Mouse (Mus musculus) neural tube, embryonic 12.5 days (tissue): ENCODE measurements around the gene Tmem132e. TPM values are rescaled to one million over a fixed set of nuclear protein-coding genes. Genes with fewer than 3 reads are reported as not detected.
A peak's percentile ranks its signal among the peaks of the same experiment; 100 is the strongest.

ENCODE experiments used
- ATAC-seq: fragments of 200-750 bp; cut with Nextera tagmentation; 2 replicates; pipeline ENCODE4 v1.8.0; 2017; ENCODE audit warnings: low read depth, mild to moderate bottlenecking, moderate TSS enrichment, moderate library complexity; ENCODE audit not compliant: low FRiP score
- H3K27ac ChIP-seq: fragments of 300-500 bp; sonication (generic); 2 replicates; pipeline ENCODE4 v1.5.1; 2016
- H3K27me3 ChIP-seq: fragments of 300-500 bp; sonication (generic); replicated peaks from 2 replicates; pipeline ENCODE4 v1.6.1; 2016; ENCODE audit warnings: mild to moderate bottlenecking
- H3K36me3 ChIP-seq: fragments of 300-500 bp; sonication (generic); 2 replicates; pipeline ENCODE4 v1.6.1; 2016; ENCODE audit warnings: mild to moderate bottlenecking
- H3K4me1 ChIP-seq: fragments of 300-500 bp; sonication (generic); 2 replicates; pipeline ENCODE4 v1.6.1; 2016
- H3K4me2 ChIP-seq: fragments of 300-500 bp; sonication (generic); replicated peaks from 2 replicates; pipeline ENCODE4 v1.6.1; 2016; ENCODE audit warnings: mild to moderate bottlenecking
- H3K4me3 ChIP-seq: fragments of 300-500 bp; sonication (generic); 2 replicates; pipeline ENCODE4 v1.5.1; 2016
- H3K9ac ChIP-seq: fragments of 300-500 bp; sonication (generic); 2 replicates; pipeline ENCODE4 v1.6.1; 2016; ENCODE audit warnings: mild to moderate bottlenecking
- H3K9me3 ChIP-seq: fragments of 300-500 bp; sonication (generic); 2 replicates; pipeline ENCODE4 v1.6.1; 2016; ENCODE audit warnings: mild to moderate bottlenecking
- WGBS: fragments of 180-500 bp; shearing (Covaris S2); methylation state at CpG from one replicate; pipeline ENCODE4 v1.1.7; 2016; 5-methylcytosine and 5-hydroxymethylcytosine counted together
- polyA plus RNA-seq: library from polyadenylated mRNA; unstranded; fragments of >200 nt; fragmentation: Nextera tagmentation; extraction: Ambion mirVana; gene quantifications from 2 replicates; pipeline ENCODE4 v1.2.1, GENCODE M21; 2016

Tmem132e gene
- polyA plus RNA-seq, 1 experiment from 2014 or later, result 8.8 TPM

DNA sequence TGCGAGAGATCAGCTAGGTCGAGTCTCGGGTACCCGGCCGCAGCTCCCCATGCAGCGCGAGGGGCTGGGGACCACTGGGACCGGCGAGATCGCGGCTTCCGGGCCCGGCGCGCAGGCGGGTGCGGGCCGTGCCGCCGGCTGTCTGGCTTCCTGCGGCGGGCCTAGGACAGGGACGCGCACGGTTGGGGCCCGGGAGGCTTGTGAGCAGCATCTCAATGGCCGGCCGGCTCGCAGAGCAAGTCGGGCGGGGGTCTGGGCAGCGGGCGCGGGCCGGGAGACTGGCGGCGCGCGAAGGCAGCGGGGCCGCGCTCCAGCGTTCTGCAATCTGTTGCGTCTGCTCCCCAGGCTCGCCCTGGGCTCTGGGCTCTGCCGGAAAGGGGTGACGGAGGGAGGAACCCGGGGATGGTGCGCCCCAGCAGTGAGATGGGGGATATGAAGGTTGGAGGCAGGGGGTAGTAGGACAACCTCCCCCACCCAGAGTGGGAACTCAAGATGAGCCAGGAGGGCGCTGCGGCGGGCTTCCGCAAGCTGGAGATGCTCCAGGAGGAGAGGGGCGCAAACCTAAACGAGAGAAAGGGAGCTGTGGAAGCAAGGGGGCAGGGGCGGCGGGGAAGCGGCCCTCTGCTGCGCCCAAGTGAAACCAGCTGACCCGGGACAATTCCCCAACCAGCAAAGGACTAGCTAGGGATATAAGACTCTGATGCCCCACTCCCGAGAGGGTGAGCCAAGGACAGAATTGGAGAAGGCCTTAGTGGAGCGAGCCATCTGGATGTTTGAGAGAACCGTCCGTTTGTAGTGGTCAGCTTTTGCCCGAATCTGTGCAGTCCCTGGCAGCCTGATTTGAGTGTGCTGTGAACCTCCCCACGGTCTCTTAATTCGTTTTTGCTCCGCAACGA is 944 bp downstream of the Tmem132e start:
- Histone ChIP-seq H3K4me1 (peaks cover 35% of the 10 kb centered on the region), H3K36me3 (no peaks in the 10 kb centered on the region), H3K27ac (no peak overlapping the region), H3K9ac (peak overlapping the region; percentile 74), H3K4me2 (peak overlapping the region; percentile 91), H3K9me3 (no peaks in the 10 kb centered on the region), H3K27me3 (peaks cover 49% of the 10 kb centered on the region), H3K4me3 (peak overlapping the region; percentile 68)
- under 1% methylated on average over 69 of the region's 69 CpGs for whole genome bisulfite sequencing
- ATAC-seq, result peak; percentile 60; the same call in 1 of the 2 replicates

DNA sequence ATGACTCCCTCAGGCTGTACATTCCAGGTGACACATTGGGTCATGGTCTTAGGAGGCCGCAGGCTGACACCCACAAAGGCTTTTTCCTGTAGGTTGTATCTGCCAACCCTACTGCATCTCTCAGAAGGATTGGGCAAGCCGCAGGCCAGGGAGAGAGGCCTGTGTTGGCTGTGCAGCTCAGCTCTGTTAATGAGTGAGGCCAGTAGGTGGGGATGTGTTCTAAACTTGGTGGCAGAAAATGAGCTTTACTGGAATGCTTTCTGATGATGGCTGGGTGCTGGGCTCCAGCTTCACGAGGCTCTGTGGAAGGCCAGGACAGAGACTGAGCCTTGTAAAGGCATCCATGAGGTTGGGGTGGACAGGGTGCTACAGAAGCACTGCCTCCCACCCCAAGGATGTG is 3.6 kb downstream of the Tmem132e start:
- peaks cover 30% of the 10 kb centered on the region for H3K27me3 ChIP-seq
- WGBS, result 66% methylated on average over 3 of the region's 3 CpGs
- H3K4me2 ChIP-seq, result peak overlapping the region; percentile 91; the same call in 1 of the 2 replicates
- no peak overlapping the region for H3K4me3 ChIP-seq
- peaks cover 32% of the 10 kb centered on the region for H3K4me1 ChIP-seq
- no peak overlapping the region for H3K9ac ChIP-seq
- no peak for ATAC-seq
- no peaks in the 10 kb centered on the region for H3K36me3 ChIP-seq
- no peaks in the 10 kb centered on the region for H3K9me3 ChIP-seq
- no peak overlapping the region for H3K27ac ChIP-seq

DNA sequence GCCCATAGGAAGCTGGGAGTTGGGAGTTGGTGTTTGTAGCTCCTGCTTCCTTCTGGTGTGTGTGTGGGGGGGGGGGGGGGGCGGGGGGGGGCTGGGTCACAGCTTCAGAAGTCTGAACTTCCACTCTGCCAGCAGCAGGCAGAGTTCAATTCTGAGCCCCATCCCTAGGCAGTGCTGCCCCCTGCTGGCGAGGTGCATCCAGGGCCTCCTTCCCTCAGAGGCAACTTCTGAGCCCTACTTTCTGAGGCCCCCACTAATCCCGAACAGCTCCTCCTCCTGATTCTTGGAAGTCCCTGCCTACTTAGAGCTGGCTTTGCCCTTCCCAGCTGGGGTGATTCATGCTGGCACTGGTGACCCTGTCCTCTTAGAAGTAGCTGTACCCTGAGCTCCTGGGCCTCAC is 10.9 kb downstream of the Tmem132e start:
- Histone ChIP-seq H3K4me2 (no peak overlapping the region), H3K27me3 (no peaks in the 10 kb centered on the region), H3K36me3 (no peaks in the 10 kb centered on the region), H3K9ac (no peak overlapping the region), H3K4me1 (peaks cover 3% of the 10 kb centered on the region; the same call in 1 of the 2 replicates), H3K27ac (no peak overlapping the region), H3K9me3 (no peaks in the 10 kb centered on the region), H3K4me3 (no peak overlapping the region)
- WGBS, result 28% methylated on average over 3 of the region's 3 CpGs
- no peak for ATAC-seq

DNA sequence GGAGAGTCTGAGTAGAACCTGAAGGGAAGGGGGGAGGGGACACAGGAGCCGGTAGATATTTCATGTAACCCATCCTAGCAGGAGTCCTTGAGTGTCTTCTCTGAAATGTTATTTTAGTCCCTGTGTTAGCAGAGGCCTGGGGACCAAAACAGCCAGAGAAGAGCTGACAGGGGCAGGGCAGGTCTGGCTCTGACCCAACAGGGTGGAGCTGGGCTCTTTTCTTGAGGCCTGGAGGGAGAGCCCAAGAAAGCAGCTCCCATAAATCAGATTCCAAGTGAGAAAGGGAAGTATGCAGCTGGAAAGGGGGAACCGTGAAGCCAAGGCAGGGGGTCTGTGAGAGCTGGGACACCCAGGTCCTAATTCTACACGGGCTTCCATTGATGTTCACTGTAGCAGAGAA is 16.9 kb downstream of the Tmem132e start:
- Histone ChIP-seq H3K9ac (no peak overlapping the region), H3K27me3 (no peaks in the 10 kb centered on the region; the same call in 1 of the 2 replicates), H3K4me2 (no peak overlapping the region), H3K4me3 (no peak overlapping the region), H3K27ac (no peak overlapping the region), H3K4me1 (peaks cover 30% of the 10 kb centered on the region), H3K9me3 (no peaks in the 10 kb centered on the region), H3K36me3 (no peaks in the 10 kb centered on the region)
- 14% methylated on average over 3 of the region's 3 CpGs for WGBS
- ATAC-seq, result no peak

DNA sequence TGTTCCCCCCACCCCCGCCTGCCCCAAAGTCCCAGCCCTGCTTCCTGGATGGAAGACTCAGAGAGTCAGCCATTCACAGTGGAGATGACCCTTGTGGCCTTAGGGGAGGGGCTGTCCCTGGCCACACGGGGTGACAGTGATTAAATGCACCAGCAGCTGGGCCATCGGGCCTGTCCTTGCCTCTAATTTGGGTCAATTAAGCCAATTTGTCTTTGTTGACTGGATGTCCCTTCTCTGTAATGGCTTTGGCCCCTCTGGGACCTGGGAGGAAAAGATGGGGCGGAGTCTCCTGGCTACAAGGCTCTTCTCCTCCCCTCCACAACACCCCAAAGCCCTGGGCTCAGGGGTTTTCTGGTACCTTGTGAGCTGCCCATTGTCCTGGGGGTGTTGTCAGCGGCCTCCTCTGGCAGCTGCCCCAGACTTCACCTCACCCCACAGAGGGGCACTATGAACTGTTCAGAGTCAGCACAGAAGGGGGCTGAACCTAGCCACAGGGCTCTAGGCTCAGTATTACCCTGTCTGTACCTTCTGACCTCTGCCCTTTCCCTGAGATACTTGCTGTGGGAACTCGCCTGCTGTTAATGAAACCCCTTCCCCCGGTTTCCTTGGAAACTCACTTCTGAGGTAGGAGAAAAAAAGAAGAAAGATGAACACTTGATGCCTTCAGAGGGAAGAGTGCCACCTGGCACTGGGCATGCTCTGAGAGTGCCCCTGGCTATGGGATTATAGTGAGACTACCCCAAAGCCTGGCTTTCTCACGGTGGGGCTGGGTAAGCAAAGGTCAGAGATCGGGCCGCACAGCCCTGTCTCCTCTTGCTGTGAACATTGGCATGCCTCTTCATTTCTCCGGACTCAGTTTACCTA is 17.9 kb downstream of the Tmem132e start:
- Histone ChIP-seq H3K9ac (no peak overlapping the region), H3K27ac (peak overlapping the region; percentile 2; the same call in 1 of the 2 replicates), H3K4me2 (peak overlapping the region; percentile 19), H3K27me3 (no peaks in the 10 kb centered on the region; the same call in 1 of the 2 replicates), H3K4me1 (peaks cover 26% of the 10 kb centered on the region), H3K36me3 (no peaks in the 10 kb centered on the region), H3K4me3 (no peak overlapping the region), H3K9me3 (no peaks in the 10 kb centered on the region)
- 14% methylated on average over 11 of the region's 11 CpGs for WGBS
- peak; percentile 53; the same call in 1 of the 2 replicates for ATAC-seq

DNA sequence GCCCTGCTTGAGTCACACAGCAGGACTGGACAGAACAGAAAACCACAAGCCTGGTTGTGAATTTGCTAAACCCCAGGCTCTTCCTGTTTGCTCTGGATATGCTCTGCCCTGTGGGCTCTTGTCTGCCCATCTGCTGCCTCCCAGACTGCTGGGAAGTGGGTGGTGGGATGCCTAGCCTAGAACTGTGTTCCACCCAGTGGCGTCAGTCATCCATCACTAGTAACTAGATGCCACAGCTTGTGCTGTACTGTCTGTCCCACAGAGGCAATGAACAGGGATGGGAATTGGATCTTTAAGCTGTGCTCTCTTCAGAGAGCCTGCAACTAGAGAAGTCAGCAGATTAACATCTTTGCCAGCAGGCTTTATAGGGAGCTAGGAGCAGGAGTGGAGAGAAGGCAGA is 23.8 kb downstream of the Tmem132e start:
- no peaks in the 10 kb centered on the region for H3K36me3 ChIP-seq
- H3K9ac ChIP-seq, result no peak overlapping the region
- H3K4me2 ChIP-seq, result no peak overlapping the region
- H3K9me3 ChIP-seq, result no peaks in the 10 kb centered on the region
- WGBS, result 61% methylated on average over 1 of the region's 1 CpGs
- peaks cover 19% of the 10 kb centered on the region; the same call in 1 of the 2 replicates for H3K4me1 ChIP-seq
- H3K27me3 ChIP-seq, result no peaks in the 10 kb centered on the region; the same call in 1 of the 2 replicates
- no peak overlapping the region for H3K4me3 ChIP-seq
- ATAC-seq, result no peak
- no peak overlapping the region for H3K27ac ChIP-seq

DNA sequence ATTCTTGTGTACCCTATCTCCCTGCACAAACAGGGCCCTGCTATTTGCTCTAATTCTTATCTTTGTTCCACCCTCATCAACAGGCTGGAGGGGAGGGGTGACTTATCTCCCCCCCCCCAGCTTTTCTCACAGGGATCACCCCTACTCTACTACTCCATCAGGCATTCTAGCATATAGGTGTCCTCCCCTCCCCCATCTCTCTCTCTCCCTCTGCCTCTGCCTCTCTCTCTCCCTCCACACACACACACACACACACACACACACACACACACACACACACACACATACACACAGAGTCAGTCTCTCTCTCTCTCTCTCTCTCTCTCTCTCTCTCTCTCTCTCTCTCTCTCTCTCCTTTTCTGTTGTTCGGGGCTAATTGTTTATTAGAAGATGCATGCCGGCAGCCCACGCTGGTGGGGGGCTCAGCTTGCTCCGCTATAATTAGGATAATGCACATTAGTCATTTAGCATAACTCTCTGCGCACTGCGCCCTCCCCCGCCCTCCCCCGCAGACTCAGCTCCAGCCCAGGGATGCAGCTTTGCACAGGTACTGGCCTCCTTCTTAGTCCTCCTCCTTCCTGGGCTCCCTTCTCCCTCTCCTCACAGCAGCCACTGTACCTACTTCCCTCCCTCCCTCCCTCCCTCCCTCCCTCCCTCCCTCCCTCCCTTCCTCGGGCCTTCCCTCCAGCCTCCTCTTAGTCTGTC is 29.8 kb downstream of the Tmem132e start:
- no peak for ATAC-seq
- Histone ChIP-seq H3K9ac (no peak overlapping the region), H3K36me3 (no peaks in the 10 kb centered on the region), H3K4me3 (no peak overlapping the region), H3K27me3 (no peaks in the 10 kb centered on the region), H3K4me2 (0 out of 2 replicates have a peak overlapping the region, but pooled peaks have one; percentile 9), H3K27ac (no peak overlapping the region), H3K4me1 (peaks cover 29% of the 10 kb centered on the region), H3K9me3 (no peaks in the 10 kb centered on the region)
- WGBS, result 33% methylated on average over 8 of the region's 9 CpGs

DNA sequence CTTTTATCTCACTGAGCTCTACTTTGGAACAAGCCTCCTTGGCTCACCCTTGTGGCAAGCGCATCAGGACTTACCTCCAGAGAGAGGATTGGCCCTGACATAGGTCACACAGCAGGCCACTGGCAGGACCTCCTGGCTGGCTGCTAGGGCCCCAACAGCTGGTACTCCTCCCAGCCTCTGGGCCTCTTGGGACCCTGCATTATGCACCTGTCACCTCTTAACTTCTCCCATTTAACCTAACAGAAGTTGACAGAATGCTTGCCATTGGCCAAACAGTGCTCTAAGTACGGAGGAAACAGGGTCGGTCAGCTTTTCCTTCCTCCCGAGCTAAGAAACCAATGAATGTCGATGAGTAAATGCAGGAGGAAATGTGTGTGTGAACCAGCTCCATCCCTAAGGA is 33.2 kb downstream of the Tmem132e start:
- Histone ChIP-seq H3K4me2 (no peak overlapping the region), H3K4me3 (no peak overlapping the region), H3K27me3 (no peaks in the 10 kb centered on the region), H3K27ac (no peak overlapping the region), H3K36me3 (no peaks in the 10 kb centered on the region), H3K9me3 (no peaks in the 10 kb centered on the region), H3K4me1 (peaks cover 23% of the 10 kb centered on the region), H3K9ac (no peak overlapping the region)
- WGBS, result 68% methylated on average over 5 of the region's 5 CpGs
- no peak for ATAC-seq

DNA sequence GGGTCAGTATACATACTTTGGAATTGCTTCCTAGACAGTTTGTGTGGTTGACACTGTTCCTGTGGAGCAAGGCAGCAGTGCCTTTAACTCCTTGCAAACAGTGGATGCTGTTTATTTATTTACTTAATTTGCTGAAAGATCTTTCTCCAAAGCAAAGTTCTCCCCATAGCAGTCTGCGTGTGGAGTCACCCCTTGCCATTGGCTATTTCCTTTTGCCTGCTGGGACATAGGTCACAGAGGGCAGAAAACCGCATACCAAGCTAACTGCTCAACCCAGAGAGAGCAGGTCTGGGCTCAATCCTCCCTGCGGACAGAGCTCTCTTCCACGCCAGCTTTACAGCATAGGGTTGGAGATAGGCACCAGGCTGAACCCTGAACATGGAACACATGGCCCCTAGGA is 34.8 kb downstream of the Tmem132e start:
- no peak overlapping the region for H3K4me2 ChIP-seq
- H3K27ac ChIP-seq, result no peak overlapping the region
- WGBS, result 31% methylated on average over 4 of the region's 4 CpGs
- H3K9me3 ChIP-seq, result no peaks in the 10 kb centered on the region
- H3K27me3 ChIP-seq, result no peaks in the 10 kb centered on the region
- ATAC-seq, result no peak
- no peak overlapping the region for H3K9ac ChIP-seq
- H3K36me3 ChIP-seq, result no peaks in the 10 kb centered on the region
- H3K4me1 ChIP-seq, result peaks cover 16% of the 10 kb centered on the region
- H3K4me3 ChIP-seq, result no peak overlapping the region

DNA sequence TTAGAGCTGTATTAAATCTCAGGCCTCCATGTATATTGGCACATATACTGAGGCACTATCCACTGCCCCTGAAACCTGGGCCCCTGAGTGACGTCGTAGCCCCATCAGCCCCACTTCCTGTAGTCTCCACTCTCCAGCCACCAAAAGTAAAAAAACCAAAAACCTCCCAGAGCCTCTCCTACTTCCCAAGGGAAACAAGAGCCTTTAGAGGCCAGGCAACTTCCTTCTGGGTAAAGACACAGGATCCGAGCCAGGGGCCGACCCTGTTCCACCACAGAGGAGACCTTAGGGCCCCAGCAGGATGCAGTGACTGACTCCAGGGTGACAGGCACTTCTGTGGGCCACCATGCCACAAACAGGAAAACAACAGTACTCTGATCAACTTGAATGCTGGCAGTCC is 40.1 kb downstream of the Tmem132e start:
- peaks cover 20% of the 10 kb centered on the region for H3K27me3 ChIP-seq
- no peak overlapping the region for H3K4me2 ChIP-seq
- no peaks in the 10 kb centered on the region for H3K9me3 ChIP-seq
- no peak overlapping the region for H3K9ac ChIP-seq
- WGBS, result 78% methylated on average over 4 of the region's 4 CpGs
- ATAC-seq, result no peak
- H3K4me1 ChIP-seq, result no peaks in the 10 kb centered on the region
- no peak overlapping the region for H3K4me3 ChIP-seq
- no peak overlapping the region for H3K27ac ChIP-seq
- no peaks in the 10 kb centered on the region for H3K36me3 ChIP-seq

DNA sequence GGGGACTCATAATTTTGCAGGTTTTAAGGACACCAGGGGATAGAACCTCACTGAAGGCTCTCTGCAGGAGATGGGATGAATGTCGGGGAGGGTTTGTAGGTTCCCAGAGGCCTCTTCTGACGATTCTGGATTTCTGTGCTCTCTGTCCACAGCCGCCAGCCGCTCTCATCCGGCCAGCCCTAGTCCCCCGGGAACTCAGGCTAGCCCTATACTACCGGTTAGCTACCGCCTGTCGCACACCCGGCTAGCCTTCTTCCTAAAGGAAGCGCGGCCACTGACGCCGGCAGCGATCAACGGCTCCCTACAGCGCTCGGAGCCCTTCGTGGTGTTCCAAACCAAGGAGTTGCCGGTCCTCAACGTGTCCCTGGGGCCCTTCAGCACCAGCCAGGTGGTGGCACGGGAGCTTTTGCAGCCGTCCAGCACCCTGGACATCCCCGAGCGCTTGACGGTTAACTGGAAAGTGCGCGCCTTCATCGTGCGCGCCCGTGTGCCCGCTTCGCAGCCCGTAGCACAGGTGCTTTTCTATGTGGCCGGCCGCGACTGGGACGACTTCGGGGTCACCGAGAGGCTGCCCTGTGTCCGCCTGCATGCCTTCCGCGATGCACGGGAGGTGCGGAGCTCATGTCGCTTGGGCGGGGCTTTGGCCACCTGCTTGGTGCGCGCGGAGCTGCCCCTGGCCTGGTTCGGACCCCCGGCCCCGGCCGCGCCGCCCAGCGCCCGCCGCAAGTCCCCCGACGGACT is 45.6 kb downstream of the Tmem132e start:
- Histone ChIP-seq H3K27me3 (peaks cover 39% of the 10 kb centered on the region), H3K27ac (no peak overlapping the region), H3K4me2 (peak overlapping the region; percentile 79), H3K36me3 (0 out of 2 replicates have a peak, but pooled peaks cover 7% of the 10 kb centered on the region), H3K4me1 (peaks cover 13% of the 10 kb centered on the region), H3K4me3 (peak overlapping the region; percentile 42), H3K9ac (peak overlapping the region; percentile 56), H3K9me3 (no peaks in the 10 kb centered on the region)
- WGBS, result 2% methylated on average over 62 of the region's 62 CpGs
- ATAC-seq, result 0 out of 2 replicates have a peak, but pooled peaks have one; percentile 33
